Mouse (Mus musculus) midbrain, embryonic 12.5 days (tissue): ENCODE measurements around the gene Pxt1. TPM values are rescaled to one million over a fixed set of nuclear protein-coding genes. Genes with fewer than 3 reads are reported as not detected.

ENCODE experiments used
- ATAC-seq: fragments of 200-750 bp; cut with Nextera tagmentation; 2 replicates; pipeline ENCODE4 v1.8.0; 2017; ENCODE audit warnings: low read depth, moderate TSS enrichment, moderate library complexity; ENCODE audit not compliant: low FRiP score
- H3K27ac ChIP-seq: fragments of 300-500 bp; sonication (generic); replicated peaks from 2 replicates; pipeline ENCODE4 v1.5.1; 2016; ENCODE audit warnings: mild to moderate bottlenecking
- H3K27me3 ChIP-seq: fragments of 300-500 bp; sonication (generic); 2 replicates; pipeline ENCODE4 v1.6.1; 2016; ENCODE audit warnings: mild to moderate bottlenecking
- H3K36me3 ChIP-seq: fragments of 300-500 bp; sonication (generic); 2 replicates; pipeline ENCODE4 v1.6.1; 2016
- H3K4me1 ChIP-seq: fragments of 300-500 bp; sonication (generic); 2 replicates; pipeline ENCODE4 v1.6.1; 2016
- H3K4me2 ChIP-seq: fragments of 300-500 bp; sonication (generic); replicated peaks from 2 replicates; pipeline ENCODE4 v1.6.1; 2016; ENCODE audit warnings: mild to moderate bottlenecking, moderate library complexity
- H3K4me3 ChIP-seq: fragments of 300-500 bp; sonication (generic); 2 replicates; pipeline ENCODE4 v1.5.1; 2016; ENCODE audit warnings: mild to moderate bottlenecking
- H3K9ac ChIP-seq: fragments of 300-500 bp; sonication (generic); replicated peaks from 2 replicates; pipeline ENCODE4 v1.6.1; 2016; ENCODE audit warnings: mild to moderate bottlenecking, moderate library complexity
- H3K9me3 ChIP-seq: fragments of 300-500 bp; sonication (generic); 2 replicates; pipeline ENCODE4 v1.6.1; 2016; ENCODE audit warnings: mild to moderate bottlenecking
- WGBS: fragments of 180-500 bp; shearing (Covaris S2); methylation state at CpG from one replicate; pipeline ENCODE4 v1.1.7; 2016; 5-methylcytosine and 5-hydroxymethylcytosine counted together
- polyA plus RNA-seq: library from polyadenylated mRNA; unstranded; fragments of >200 nt; fragmentation: Nextera tagmentation; extraction: Ambion mirVana; gene quantifications from 2 replicates; pipeline ENCODE4 v1.2.1, GENCODE M21; 2016

The Pxt1 gene
- polyA plus RNA-seq, 1 experiment from 2014 or later = not detected

GRCm38 (mm10) chr17:28942101-28942500 is 1.5 kb downstream of the Pxt1 start:
- Histone ChIP-seq H3K36me3 (no peaks in the 10 kb centered on the region), H3K27ac (no peak overlapping the region), H3K4me3 (no peak overlapping the region), H3K27me3 (no peaks in the 10 kb centered on the region), H3K9me3 (peaks cover 1% of the 10 kb centered on the region; the same call in 1 of the 2 replicates), H3K4me2 (no peak overlapping the region), H3K9ac (no peak overlapping the region), H3K4me1 (no peaks in the 10 kb centered on the region)
- no peak for ATAC-seq
- WGBS = 83% methylated on average over 10 of the region's 11 CpGs

- Histone ChIP-seq H3K27me3 (no peaks in the 10 kb centered on the region), H3K4me1 (no peaks in the 10 kb centered on the region), H3K27ac (no peak overlapping the region), H3K9me3 (no peaks in the 10 kb centered on the region; the same call in 1 of the 2 replicates), H3K4me3 (no peak overlapping the region), H3K4me2 (no peak overlapping the region), H3K9ac (no peak overlapping the region), H3K36me3 (no peaks in the 10 kb centered on the region)
- WGBS = 87% methylated on average over 25 of the region's 25 CpGs
- no peak for ATAC-seq
Observed at GRCm38 (mm10) chr17:28940776-28941555, 2.7 kb downstream of the Pxt1 start.

GRCm38 (mm10) chr17:28936622-28937345 is 6.9 kb downstream of the Pxt1 start:
- Histone ChIP-seq H3K36me3 (no peaks in the 10 kb centered on the region), H3K4me2 (no peak overlapping the region), H3K27ac (no peak overlapping the region), H3K9me3 (no peaks in the 10 kb centered on the region; the same call in 1 of the 2 replicates), H3K27me3 (no peaks in the 10 kb centered on the region), H3K4me3 (no peak overlapping the region), H3K4me1 (no peaks in the 10 kb centered on the region), H3K9ac (no peak overlapping the region)
- 79% methylated on average over 10 of the region's 10 CpGs for WGBS
- ATAC-seq = no peak

GRCm38 (mm10) chr17:28936133-28936532 is 7.5 kb downstream of the Pxt1 start:
- Histone ChIP-seq H3K9me3 (no peaks in the 10 kb centered on the region; the same call in 1 of the 2 replicates), H3K4me3 (no peak overlapping the region), H3K27ac (no peak overlapping the region), H3K9ac (no peak overlapping the region), H3K36me3 (no peaks in the 10 kb centered on the region), H3K27me3 (no peaks in the 10 kb centered on the region), H3K4me2 (no peak overlapping the region), H3K4me1 (no peaks in the 10 kb centered on the region)
- WGBS = 91% methylated on average over 7 of the region's 7 CpGs
- no peak for ATAC-seq

- H3K9ac ChIP-seq = no peak overlapping the region
- no peak overlapping the region for H3K4me3 ChIP-seq
- no peaks in the 10 kb centered on the region; the same call in 1 of the 2 replicates for H3K9me3 ChIP-seq
- H3K4me2 ChIP-seq = no peak overlapping the region
- H3K4me1 ChIP-seq = peaks cover 10% of the 10 kb centered on the region
- no peak overlapping the region for H3K27ac ChIP-seq
- no peak for ATAC-seq
- H3K36me3 ChIP-seq = no peaks in the 10 kb centered on the region
- 82% methylated on average over 19 of the region's 19 CpGs for WGBS
- no peaks in the 10 kb centered on the region for H3K27me3 ChIP-seq
Observed at GRCm38 (mm10) chr17:28934120-28934916, 9.3 kb downstream of the Pxt1 start.

- Histone ChIP-seq H3K4me3 (no peak overlapping the region), H3K27ac (no peak overlapping the region), H3K9me3 (no peaks in the 10 kb centered on the region; the same call in 1 of the 2 replicates), H3K27me3 (no peaks in the 10 kb centered on the region), H3K36me3 (no peaks in the 10 kb centered on the region), H3K4me2 (no peak overlapping the region), H3K9ac (no peak overlapping the region), H3K4me1 (peaks cover 10% of the 10 kb centered on the region)
- WGBS = 88% methylated on average over 4 of the region's 4 CpGs
- ATAC-seq = no peak
Observed at GRCm38 (mm10) chr17:28932274-28932673, 11.4 kb downstream of the Pxt1 start.

- Histone ChIP-seq H3K4me1 (peaks cover 10% of the 10 kb centered on the region), H3K36me3 (no peaks in the 10 kb centered on the region), H3K27ac (no peak overlapping the region), H3K9ac (no peak overlapping the region), H3K27me3 (no peaks in the 10 kb centered on the region), H3K9me3 (no peaks in the 10 kb centered on the region), H3K4me3 (no peak overlapping the region), H3K4me2 (no peak overlapping the region)
- WGBS = 90% methylated on average over 18 of the region's 18 CpGs
- no peak for ATAC-seq
Observed at GRCm38 (mm10) chr17:28931436-28932211, 12.0 kb downstream of the Pxt1 start.

GRCm38 (mm10) chr17:28930392-28931074 is 13.1 kb downstream of the Pxt1 start:
- Histone ChIP-seq H3K27ac (peak overlapping the region; percentile 66), H3K4me2 (0 out of 2 replicates have a peak overlapping the region, but pooled peaks have one; percentile 9), H3K9ac (no peak overlapping the region), H3K27me3 (no peaks in the 10 kb centered on the region), H3K4me1 (peaks cover 10% of the 10 kb centered on the region), H3K9me3 (no peaks in the 10 kb centered on the region), H3K36me3 (no peaks in the 10 kb centered on the region), H3K4me3 (no peak overlapping the region)
- 30% methylated on average over 14 of the region's 14 CpGs for WGBS
- ATAC-seq = peak; percentile 56; the same call in 1 of the 2 replicates

GRCm38 (mm10) chr17:28929369-28929768 is 14.3 kb downstream of the Pxt1 start:
- Histone ChIP-seq H3K4me2 (no peak overlapping the region), H3K27ac (no peak overlapping the region), H3K36me3 (no peaks in the 10 kb centered on the region), H3K9me3 (no peaks in the 10 kb centered on the region), H3K9ac (no peak overlapping the region), H3K27me3 (no peaks in the 10 kb centered on the region), H3K4me1 (peaks cover 10% of the 10 kb centered on the region), H3K4me3 (no peak overlapping the region)
- 85% methylated on average over 4 of the region's 4 CpGs for WGBS
- no peak for ATAC-seq

- Histone ChIP-seq H3K36me3 (no peaks in the 10 kb centered on the region), H3K9me3 (no peaks in the 10 kb centered on the region), H3K9ac (no peak overlapping the region), H3K4me1 (peaks cover 10% of the 10 kb centered on the region), H3K27ac (no peak overlapping the region), H3K4me2 (no peak overlapping the region), H3K27me3 (no peaks in the 10 kb centered on the region), H3K4me3 (no peak overlapping the region)
- no peak for ATAC-seq
- WGBS = 92% methylated on average over 9 of the region's 9 CpGs
Observed at GRCm38 (mm10) chr17:28928004-28928403, 15.6 kb downstream of the Pxt1 start.
